In the genomic region with DNA sequence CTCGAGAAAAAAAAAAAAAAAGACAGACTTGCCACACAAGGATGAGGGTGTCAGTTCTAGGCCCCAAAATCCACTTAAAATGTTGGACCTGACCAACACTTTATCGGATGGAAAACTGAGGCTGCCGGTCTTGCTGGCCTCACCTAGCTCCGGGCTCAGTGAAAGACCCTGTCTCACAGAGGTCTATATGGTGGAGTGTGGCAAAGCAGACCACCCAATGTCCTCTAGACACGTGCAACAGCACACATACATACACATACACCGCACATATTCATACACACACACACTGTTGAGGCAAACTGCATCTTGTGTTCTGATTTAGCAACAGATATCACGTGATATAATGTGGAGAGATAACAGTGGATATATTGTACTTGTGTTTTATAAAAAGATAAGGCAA, we compare ENCODE assay signal across 10 mouse cellular contexts. TPM values are rescaled to one million over a fixed set of nuclear protein-coding genes. Genes with fewer than 3 reads are reported as not detected.
DNase-seq lines count a peak whose midpoint lies in the region; ATAC-seq and TF ChIP-seq lines count a peak whose summit lies in the region.
"Had no signal": no experiment of that assay in that cellular context is flagged by ENCODE, and none has a peak within 500 bp of the region (broad histone marks: within the 10 kb centered on the region; RNA-seq: fewer than 3 reads in every experiment).

No protein-coding gene starts in this region.

- H3K27me3 ChIP-seq in heart, embryonic 12.5 days (replicated peaks): no peaks in the 10 kb centered on the region
- H3K27me3 ChIP-seq in heart, adult 2 months (ENCODE audit: control insufficient read depth, insufficient read depth, low read length): no peaks in the 10 kb centered on the region
- H3K27me3 ChIP-seq in neural tube, embryonic 12.5 days (replicated peaks): no peaks in the 10 kb centered on the region
- H3K27me3 ChIP-seq in liver, embryonic 12.5 days (replicated peaks): no peaks in the 10 kb centered on the region

- no peaks in the 10 kb centered on the region for H3K4me1 ChIP-seq in heart, embryonic 12.5 days (replicated peaks)
- H3K4me1 ChIP-seq in heart, adult 2 months (ENCODE audit: control insufficient read depth, insufficient read depth, low read length): peaks cover 2% of the 10 kb centered on the region; the same call in 1 of the 2 replicates
- H3K4me1 ChIP-seq in neural tube, embryonic 12.5 days: no peaks in the 10 kb centered on the region
- peaks cover 17% of the 10 kb centered on the region for H3K4me1 ChIP-seq in liver, embryonic 12.5 days

- H3K27ac ChIP-seq in heart, embryonic 12.5 days (ENCODE audit: poor library complexity, severe bottlenecking): no peak overlapping the region
- H3K27ac ChIP-seq in heart, adult 2 months: no peak overlapping the region; the same call in 1 of the 2 replicates
- no peak overlapping the region for H3K27ac ChIP-seq in neural tube, embryonic 12.5 days
- no peak overlapping the region for H3K27ac ChIP-seq in liver, embryonic 12.5 days

- TF ChIP-seq CTCF in heart, adult 2 months (IDR thresholded peaks at IDR 0.05): no peak

- ATAC-seq in heart, embryonic 12.5 days (ENCODE audit: insufficient number of reproducible peaks, low FRiP score): no peak
- 0 out of 2 replicates have a peak, but pooled peaks have one; percentile 25 for ATAC-seq in neural tube, embryonic 12.5 days (ENCODE audit: low FRiP score, low read depth)
- no peak for ATAC-seq in liver, embryonic 12.5 days

- H3K36me3 ChIP-seq in heart, embryonic 12.5 days: no peaks in the 10 kb centered on the region
- H3K36me3 ChIP-seq in heart, adult 2 months (ENCODE audit: control insufficient read depth, insufficient read depth, low read length): no peaks in the 10 kb centered on the region
- no peaks in the 10 kb centered on the region for H3K36me3 ChIP-seq in neural tube, embryonic 12.5 days
- no peaks in the 10 kb centered on the region for H3K36me3 ChIP-seq in liver, embryonic 12.5 days

- no peak for TF ChIP-seq POLR2A in heart, adult 2 months (IDR thresholded peaks at IDR 0.05; ENCODE audit: insufficient read depth, low read depth, low read length)

- WGBS in heart, embryonic 12.5 days: 55% methylated on average over 7 of the region's 7 CpGs
- WGBS in heart, adult 2 months: 75% methylated on average over 7 of the region's 7 CpGs
- 50% methylated on average over 7 of the region's 7 CpGs for WGBS in neural tube, embryonic 12.5 days
- 66% methylated on average over 7 of the region's 7 CpGs for WGBS in liver, embryonic 12.5 days (ENCODE audit: insufficient replicate concordance)

- intact Hi-C loops in heart, adult 2 months (cut with DNase I): loop anchor here (5.0 to 10.0 kb wide), 3 partner anchors 139 to 307 kb away; a partner anchor contains a TSS

- 0 out of 2 replicates have a peak overlapping the region, but pooled peaks have one; percentile 53 for H3K9ac ChIP-seq in heart, embryonic 12.5 days
- H3K9ac ChIP-seq in heart, adult 2 months (ENCODE audit: low read depth, low read length): no peak overlapping the region
- no peak overlapping the region for H3K9ac ChIP-seq in neural tube, embryonic 12.5 days
- no peak overlapping the region for H3K9ac ChIP-seq in liver, embryonic 12.5 days

- peaks cover 6% of the 10 kb centered on the region; the same call in 1 of the 2 replicates for H3K9me3 ChIP-seq in heart, embryonic 12.5 days (replicated peaks)
- no peaks in the 10 kb centered on the region; the same call in 1 of the 2 replicates for H3K9me3 ChIP-seq in neural tube, embryonic 12.5 days
- H3K9me3 ChIP-seq in liver, embryonic 12.5 days (replicated peaks): no peaks in the 10 kb centered on the region

- H3K79me2 ChIP-seq in heart, adult 2 months (replicated peaks; ENCODE audit: control insufficient read depth, insufficient read depth, low read length): no peaks in the 10 kb centered on the region

- H3K4me3 ChIP-seq in heart, embryonic 12.5 days: no peak overlapping the region
- H3K4me3 ChIP-seq in heart, adult 2 months: no peak overlapping the region
- no peak overlapping the region for H3K4me3 ChIP-seq in neural tube, embryonic 12.5 days
- no peak overlapping the region for H3K4me3 ChIP-seq in liver, embryonic 12.5 days

- no peak for DNase-seq in heart, adult 2 months
- DNase-seq in neural tube, embryonic 10.5 days (ENCODE audit: extremely low spot score, low spot score): no peak
- DNase-seq in right cerebral cortex, adult 2 months (ENCODE audit: low spot score in 2 of 2): no peak
- DNase-seq in urinary bladder, postnatal 25 days (ENCODE audit: low spot score): no peak
- DNase-seq in lung, adult 18-20 months: no peak
- DNase-seq: cerebellum, adult 11 months; layer of hippocampus, postnatal 36 days had no signal

- TF ChIP-seq EP300 in heart, adult 2 months (IDR thresholded peaks at IDR 0.05; ENCODE audit: insufficient read depth, low read depth, low read length): no peak

- peak overlapping the region; percentile 72 for H3K4me2 ChIP-seq in heart, embryonic 12.5 days
- peak overlapping the region; percentile 58 for H3K4me2 ChIP-seq in neural tube, embryonic 12.5 days (replicated peaks)
- H3K4me2 ChIP-seq in liver, embryonic 12.5 days: peak overlapping the region; percentile 65

RNA-seq across cellular contexts. Expression of a gene that starts 15.9 kb away (rescaled TPM):
- polyA plus RNA-seq in heart, embryonic 12.5 days (2016; fragmentation: Nextera tagmentation; extraction: Ambion mirVana): 10.4 and 10.5 TPM in 2 replicates
- 1 to 10 TPM; 3.8 to 4.9 TPM for total RNA-seq in heart, adult 2 months (2021)
- 2.6 and 3.1 TPM in 2 replicates for polyA plus RNA-seq in heart, adult 2 months (2012; rRNA removed)
- 14.3 and 15.5 TPM in 2 replicates for polyA plus RNA-seq in neural tube, embryonic 12.5 days (2016; fragmentation: Nextera tagmentation; extraction: Ambion mirVana)
- polyA plus RNA-seq in liver, embryonic 12.5 days (2016; fragmentation: Nextera tagmentation; extraction: Ambion mirVana): 14.9 and 15.1 TPM in 2 replicates

RNA-seq across cellular contexts. Expression of a gene that starts 22.4 kb away (rescaled TPM):
- 19.5 and 21.1 TPM in 2 replicates for polyA plus RNA-seq in heart, embryonic 12.5 days (2016; fragmentation: Nextera tagmentation; extraction: Ambion mirVana)
- 1 to 10 TPM; 7.9 to 8.5 TPM for total RNA-seq in heart, adult 2 months (2021)
- polyA plus RNA-seq in heart, adult 2 months (2012; rRNA removed): 3.2 and 3.9 TPM in 2 replicates
- 43.3 and 45.1 TPM in 2 replicates for polyA plus RNA-seq in neural tube, embryonic 12.5 days (2016; fragmentation: Nextera tagmentation; extraction: Ambion mirVana)
- polyA plus RNA-seq in liver, embryonic 12.5 days (2016; fragmentation: Nextera tagmentation; extraction: Ambion mirVana): 17.1 and 18.4 TPM in 2 replicates
